Mouse (Mus musculus) spleen, adult 10 weeks (tissue): ENCODE data around the gene A3galt2. TPM values are rescaled to one million over a fixed set of nuclear protein-coding genes. Genes with fewer than 3 reads are reported as not detected.

Source experiments
- polyA plus RNA-seq: library from polyadenylated mRNA; stranded (reverse); fragments of 350-450 nt; fragmentation: Illumina TruSeq; extraction: RNeasy Lipid Tissue Mini Kit (QIAGEN cat#74804); gene quantifications from one replicate; pipeline ENCODE4 v1.2.3, GENCODE M21; 2015; ENCODE audit warnings: low replicate concordance; ENCODE audit not compliant: insufficient read depth

Gene A3galt2
- polyA plus RNA-seq, result 0.35 TPM

DNA sequence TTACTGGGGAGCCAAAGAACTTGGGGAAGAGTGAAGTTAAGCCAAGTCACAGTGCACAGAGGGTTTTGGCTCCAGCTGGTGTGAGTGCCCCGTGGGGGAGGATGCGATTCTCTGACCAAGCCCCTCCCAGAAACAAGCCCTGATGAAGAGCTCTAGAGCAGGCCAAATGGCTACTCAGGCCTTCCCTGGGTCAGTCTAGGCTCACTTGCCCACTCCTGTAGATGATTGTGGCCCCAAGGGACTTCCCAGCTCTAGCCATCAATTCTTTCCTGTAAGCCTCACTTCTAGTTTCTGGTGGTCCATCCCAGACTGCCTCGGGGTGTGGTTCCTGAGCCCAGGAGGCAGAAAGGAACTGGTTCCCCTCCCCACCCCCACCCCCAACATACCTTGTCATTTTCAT is at the start of gene A3galt2:
Gene A3galt2, plus strand, starts transcription at position 301 of the 400 bp plus-strand sequence.

DNA sequence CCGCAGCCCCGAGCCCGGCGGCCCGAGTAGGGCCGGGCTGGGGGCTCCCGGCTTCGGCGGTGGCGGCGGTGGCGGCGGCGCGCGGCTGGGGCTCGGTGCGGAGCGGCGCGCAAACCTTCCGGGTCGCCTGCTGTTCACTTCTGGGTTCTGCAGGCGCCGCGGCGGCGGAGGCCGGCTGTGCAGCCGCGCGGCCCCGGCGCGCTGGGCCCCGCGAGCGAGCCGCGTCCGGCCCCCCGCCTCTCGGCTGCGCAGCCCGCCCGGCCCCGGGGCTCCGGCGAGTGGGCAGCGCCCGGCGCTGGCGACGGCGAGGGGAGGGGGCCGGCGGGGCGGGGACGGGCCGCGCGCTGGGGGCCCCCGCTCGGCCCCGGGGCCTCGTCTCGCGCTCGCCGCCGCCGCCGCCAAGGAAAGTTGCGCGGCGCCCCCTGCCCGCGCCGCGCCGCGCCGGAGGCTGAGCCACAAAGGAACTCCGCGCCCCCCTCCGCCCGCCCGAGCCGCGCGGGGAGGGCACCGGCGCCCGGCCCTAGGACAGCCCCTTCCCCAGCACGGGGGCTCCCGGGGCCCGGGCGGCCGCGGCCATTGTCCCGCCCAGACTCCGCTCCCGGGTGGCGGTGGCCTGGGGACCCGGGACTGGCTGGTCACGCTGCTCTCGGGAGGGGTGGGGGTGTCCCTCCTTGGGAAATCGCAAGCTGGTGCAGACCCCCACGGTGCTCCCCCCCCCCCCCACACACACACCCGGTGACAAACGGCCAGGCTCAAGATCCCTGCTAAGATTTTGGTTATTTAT is 51.1 kb downstream of the A3galt2 start, which contains the start of gene Zfp362:
Gene Zfp362, minus strand, starts transcription at position 3 of the 784 bp plus-strand sequence.

Other genes starting within 250 kb of the A3galt2 start
- 12.2 TPM for gene Zscan20, start 145.3 kb upstream of the A3galt2 start, polyA plus RNA-seq
- gene Tlr12, start 136.7 kb upstream of the A3galt2 start, polyA plus RNA-seq, result 7.2 TPM
- 35.4 TPM for gene Phc2, start 100.7 kb upstream of the A3galt2 start, polyA plus RNA-seq
- 16.8 TPM for gene Zfp362, start 50.7 kb downstream of the A3galt2 start, polyA plus RNA-seq
- gene Trim62, start 128.2 kb downstream of the A3galt2 start, polyA plus RNA-seq, result 3.1 TPM
- gene Azin2, start 207.1 kb downstream of the A3galt2 start, polyA plus RNA-seq, result 1.6 TPM
- 71.9 TPM for gene Ak2, start 236.6 kb downstream of the A3galt2 start, polyA plus RNA-seq